Mouse (Mus musculus) hindbrain, embryonic 16.5 days (tissue): ENCODE results near the gene Lin54. TPM values are rescaled to one million over a fixed set of nuclear protein-coding genes. Genes with fewer than 3 reads are reported as not detected.
A peak's percentile ranks its signal among the peaks of the same experiment; 100 is the strongest.

Experiments
- ATAC-seq: fragments of 200-750 bp; cut with Nextera tagmentation; 2 replicates; pipeline ENCODE4 v1.8.0; 2017; ENCODE audit warnings: moderate TSS enrichment, moderate library complexity
- H3K27ac ChIP-seq: fragments of 300-500 bp; sonication (generic); 2 replicates; pipeline ENCODE4 v1.5.1; 2014; ENCODE audit warnings: low read depth, mild to moderate bottlenecking, control low read depth, low read length, moderate library complexity
- H3K27me3 ChIP-seq: fragments of 300-500 bp; sonication (generic); replicated peaks from 2 replicates; pipeline ENCODE4 v1.6.1; 2014; ENCODE audit warnings: low read length; ENCODE audit not compliant: control insufficient read depth, insufficient read depth
- H3K36me3 ChIP-seq: fragments of 300-500 bp; sonication (generic); 2 replicates; pipeline ENCODE4 v1.6.1; 2014; ENCODE audit warnings: mild to moderate bottlenecking, low read length, moderate library complexity, mixed read lengths; ENCODE audit not compliant: control insufficient read depth, insufficient read depth
- H3K4me1 ChIP-seq: fragments of 300-500 bp; sonication (generic); 2 replicates; pipeline ENCODE4 v1.6.1; 2014; ENCODE audit warnings: low read depth, low read length; ENCODE audit not compliant: control insufficient read depth, insufficient read depth
- H3K4me2 ChIP-seq: fragments of 300-500 bp; sonication (generic); 2 replicates; pipeline ENCODE4 v1.6.1; 2014; ENCODE audit warnings: mild to moderate bottlenecking, low read length, control low read depth, moderate library complexity
- H3K4me3 ChIP-seq: fragments of 300-500 bp; sonication (generic); 2 replicates; pipeline ENCODE4 v1.5.1; 2014; ENCODE audit warnings: mild to moderate bottlenecking, low read length, control low read depth, moderate library complexity
- H3K9ac ChIP-seq: fragments of 300-500 bp; sonication (generic); 2 replicates; pipeline ENCODE4 v1.6.1; 2014; ENCODE audit warnings: low read depth, mild to moderate bottlenecking, control low read depth, low read length, moderate library complexity
- H3K9me3 ChIP-seq: fragments of 300-500 bp; sonication (generic); 2 replicates; pipeline ENCODE4 v1.6.1; 2014; ENCODE audit warnings: mild to moderate bottlenecking, low read length, moderate library complexity; ENCODE audit not compliant: control insufficient read depth
- WGBS: fragments of 180-500 bp; shearing (Covaris S2); extraction: QIAGEN DNeasy Blood & Tissue Kit; methylation state at CpG from one replicate; pipeline ENCODE4 v1.1.7; 2014; 5-methylcytosine and 5-hydroxymethylcytosine counted together
- polyA plus RNA-seq: library from polyadenylated mRNA; unstranded; fragments of >200 nt; fragmentation: Nextera tagmentation; extraction: Ambion mirVana; gene quantifications from 2 replicates; pipeline ENCODE4 v1.2.1, GENCODE M21; 2015

The Lin54 gene
- 7.7 and 8.8 TPM in 2 replicates for polyA plus RNA-seq

GRCm38 (mm10) chr5:100500458-100500961, at the start of gene Lin54:
Lin54 (minus strand) TSS chr5:100500639.
- ATAC-seq: peak; percentile 96
- no peaks in the 10 kb centered on the region for H3K27me3 ChIP-seq
- peaks cover 16% of the 10 kb centered on the region for H3K4me1 ChIP-seq
- peak within 1 kb of the TSS; percentile 70 for H3K27ac ChIP-seq
- H3K9ac ChIP-seq: peak within 1 kb of the TSS; percentile 60
- no peaks in the 10 kb centered on the region for H3K36me3 ChIP-seq
- peak within 1 kb of the TSS; percentile 63 for H3K4me3 ChIP-seq
- no peaks in the 10 kb centered on the region for H3K9me3 ChIP-seq
- 0% methylated on average over 33 of the region's 60 CpGs for WGBS
- H3K4me2 ChIP-seq: peak within 1 kb of the TSS; percentile 79

DNA sequence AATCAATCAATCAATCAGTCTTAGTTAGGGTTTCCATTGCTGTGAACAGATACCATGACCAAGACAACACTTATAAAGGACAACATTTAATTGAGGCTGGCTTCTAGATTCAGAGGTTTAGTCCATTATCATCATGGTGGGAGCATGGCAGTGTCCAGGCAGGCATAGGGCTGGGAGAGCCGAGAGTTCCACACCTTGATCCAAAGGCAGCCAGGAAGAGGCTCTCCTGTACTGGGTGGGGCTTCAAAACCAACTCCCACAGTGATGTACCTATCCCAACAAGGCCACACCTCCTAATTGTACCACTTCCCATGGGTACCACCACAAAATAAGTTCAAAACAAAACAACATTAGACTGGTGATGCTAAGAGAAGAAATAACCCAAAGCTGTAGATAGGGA, 49.7 kb upstream of the Lin54 start:
- WGBS: 94% methylated on average over 1 of the region's 1 CpGs
- no peaks in the 10 kb centered on the region for H3K27me3 ChIP-seq
- no peak overlapping the region for H3K4me2 ChIP-seq
- H3K4me3 ChIP-seq: no peak overlapping the region
- H3K9ac ChIP-seq: no peak overlapping the region
- no peak for ATAC-seq
- H3K9me3 ChIP-seq: no peaks in the 10 kb centered on the region
- H3K4me1 ChIP-seq: no peaks in the 10 kb centered on the region
- H3K27ac ChIP-seq: no peak overlapping the region
- H3K36me3 ChIP-seq: peaks cover 20% of the 10 kb centered on the region

GRCm38 (mm10) chr5:100549311-100549710, 48.9 kb upstream of the Lin54 start:
- ATAC-seq: no peak
- no peak overlapping the region for H3K4me3 ChIP-seq
- no peaks in the 10 kb centered on the region for H3K4me1 ChIP-seq
- H3K27ac ChIP-seq: no peak overlapping the region
- H3K4me2 ChIP-seq: no peak overlapping the region
- no peaks in the 10 kb centered on the region for H3K9me3 ChIP-seq
- H3K9ac ChIP-seq: no peak overlapping the region
- H3K27me3 ChIP-seq: no peaks in the 10 kb centered on the region
- 97% methylated on average over 4 of the region's 4 CpGs for WGBS
- peaks cover 25% of the 10 kb centered on the region for H3K36me3 ChIP-seq

DNA sequence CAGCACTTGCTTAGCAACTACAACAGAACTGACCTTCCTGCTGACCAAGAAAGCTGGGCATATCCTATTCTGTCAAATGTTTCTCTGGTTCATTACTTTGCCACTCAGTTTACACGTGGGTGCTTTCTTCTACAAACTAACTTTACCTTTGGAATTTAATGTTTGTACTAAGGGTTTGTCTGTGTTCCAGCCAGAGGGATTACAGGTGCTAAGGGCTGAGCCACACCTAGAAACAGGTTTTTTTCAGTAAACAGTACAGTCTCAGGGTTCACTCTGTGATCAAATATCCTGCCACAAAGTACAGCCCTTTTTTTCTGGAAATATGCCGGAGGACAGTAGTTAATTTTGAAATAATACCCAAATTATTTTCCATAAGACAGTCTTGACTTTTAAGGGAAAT, 47.8 kb upstream of the Lin54 start:
- H3K27ac ChIP-seq: no peak overlapping the region
- H3K4me3 ChIP-seq: no peak overlapping the region
- no peaks in the 10 kb centered on the region for H3K9me3 ChIP-seq
- no peak overlapping the region for H3K4me2 ChIP-seq
- no peaks in the 10 kb centered on the region for H3K27me3 ChIP-seq
- peaks cover 28% of the 10 kb centered on the region for H3K36me3 ChIP-seq
- no peaks in the 10 kb centered on the region for H3K4me1 ChIP-seq
- H3K9ac ChIP-seq: no peak overlapping the region
- 94% methylated on average over 2 of the region's 2 CpGs for WGBS
- no peak for ATAC-seq

DNA sequence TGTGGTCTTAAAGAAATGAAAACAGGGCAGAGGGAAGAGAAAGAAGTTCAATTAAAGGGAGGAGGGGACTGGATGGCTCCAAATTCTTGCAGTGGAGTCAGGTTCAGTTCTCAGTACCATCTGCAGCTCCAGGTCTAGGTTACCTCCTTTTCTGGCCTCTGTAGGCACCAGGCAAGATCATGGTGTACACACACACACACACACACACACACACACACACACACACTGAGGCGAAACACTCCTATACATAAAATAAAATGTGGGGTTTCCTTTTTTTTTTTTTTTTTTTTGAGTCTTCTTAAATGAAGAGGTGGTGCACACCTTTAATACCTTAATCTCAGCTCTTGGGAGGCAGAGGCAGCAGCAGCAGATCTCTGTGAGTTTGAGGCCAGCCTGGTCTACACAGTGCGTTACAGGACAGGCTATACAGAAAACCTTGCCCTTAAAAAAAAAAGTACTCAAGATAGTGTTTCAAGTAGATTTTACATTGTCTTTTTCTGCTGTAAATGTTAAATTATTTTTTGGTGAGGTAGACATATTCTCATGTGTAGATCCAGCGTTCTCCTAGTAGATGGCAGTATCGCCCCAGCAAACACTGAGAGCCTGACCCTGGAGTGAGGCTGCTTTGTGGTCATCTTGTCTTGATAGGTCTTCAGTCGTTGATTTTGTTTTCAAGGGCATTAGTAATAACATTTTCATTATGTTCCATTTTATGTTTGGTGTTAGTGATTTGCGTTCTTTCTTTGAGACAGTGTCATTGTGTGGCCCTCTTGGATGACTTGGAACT, 46.0 kb upstream of the Lin54 start:
- H3K36me3 ChIP-seq: peaks cover 36% of the 10 kb centered on the region
- no peak overlapping the region for H3K9ac ChIP-seq
- H3K9me3 ChIP-seq: no peaks in the 10 kb centered on the region
- H3K4me3 ChIP-seq: no peak overlapping the region
- H3K4me2 ChIP-seq: no peak overlapping the region
- H3K4me1 ChIP-seq: no peaks in the 10 kb centered on the region
- no peak overlapping the region for H3K27ac ChIP-seq
- no peak for ATAC-seq
- WGBS: 92% methylated on average over 6 of the region's 6 CpGs
- H3K27me3 ChIP-seq: no peaks in the 10 kb centered on the region

DNA sequence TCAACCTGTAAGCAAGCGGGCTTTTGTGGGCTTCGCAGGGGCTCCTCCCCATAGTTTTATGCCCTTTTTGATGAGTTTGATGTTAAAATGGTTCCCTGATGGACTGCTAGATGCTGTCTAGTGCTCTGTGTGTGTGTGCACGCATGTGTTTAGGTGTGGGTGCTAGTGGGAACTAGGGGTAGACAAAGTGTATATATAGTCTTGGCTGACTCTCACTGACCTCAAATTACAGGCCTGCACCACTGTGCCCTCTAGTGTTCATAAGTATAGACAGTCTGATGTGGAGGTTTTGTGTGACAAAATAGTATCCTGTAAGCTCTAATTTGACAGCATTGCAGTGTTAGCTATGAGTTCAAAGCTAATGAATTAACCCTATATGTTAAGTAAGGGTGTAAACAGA, 36.2 kb upstream of the Lin54 start:
- H3K9me3 ChIP-seq: no peaks in the 10 kb centered on the region
- H3K4me1 ChIP-seq: no peaks in the 10 kb centered on the region
- H3K27ac ChIP-seq: no peak overlapping the region
- no peak overlapping the region for H3K9ac ChIP-seq
- H3K27me3 ChIP-seq: no peaks in the 10 kb centered on the region
- H3K4me3 ChIP-seq: no peak overlapping the region
- peaks cover 26% of the 10 kb centered on the region for H3K36me3 ChIP-seq
- WGBS: 93% methylated on average over 3 of the region's 3 CpGs
- ATAC-seq: no peak
- H3K4me2 ChIP-seq: no peak overlapping the region

DNA sequence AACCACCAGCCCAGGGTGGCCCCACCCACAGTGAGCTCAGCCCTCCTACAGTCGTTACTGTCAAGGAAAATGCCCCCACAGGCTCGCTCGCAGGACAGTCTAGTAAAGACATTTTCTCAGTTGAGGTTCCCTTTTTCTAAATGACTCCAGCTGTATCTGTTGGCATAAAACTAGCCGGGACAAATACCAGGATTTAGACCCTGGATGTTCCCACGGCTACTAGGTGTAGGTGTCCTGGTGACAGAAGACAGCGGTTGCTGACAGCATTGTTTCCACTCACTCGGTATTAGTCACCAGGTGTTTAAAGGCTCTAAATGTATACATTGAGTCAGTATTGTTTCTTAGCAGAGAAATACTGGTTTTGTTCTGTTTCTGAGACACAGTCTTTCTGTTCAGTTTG, 35.4 kb upstream of the Lin54 start:
- Histone ChIP-seq H3K36me3 (peaks cover 33% of the 10 kb centered on the region), H3K9ac (no peak overlapping the region), H3K4me1 (no peaks in the 10 kb centered on the region), H3K9me3 (no peaks in the 10 kb centered on the region), H3K4me3 (no peak overlapping the region), H3K27me3 (no peaks in the 10 kb centered on the region), H3K27ac (no peak overlapping the region), H3K4me2 (no peak overlapping the region)
- ATAC-seq: no peak
- 79% methylated on average over 7 of the region's 7 CpGs for WGBS

GRCm38 (mm10) chr5:100526164-100526563, 25.7 kb upstream of the Lin54 start:
- no peaks in the 10 kb centered on the region for H3K9me3 ChIP-seq
- no peaks in the 10 kb centered on the region for H3K27me3 ChIP-seq
- WGBS: 89% methylated on average over 7 of the region's 7 CpGs
- no peak overlapping the region for H3K4me3 ChIP-seq
- H3K4me1 ChIP-seq: no peaks in the 10 kb centered on the region
- no peak overlapping the region for H3K4me2 ChIP-seq
- H3K9ac ChIP-seq: no peak overlapping the region
- peaks cover 19% of the 10 kb centered on the region for H3K36me3 ChIP-seq
- H3K27ac ChIP-seq: no peak overlapping the region
- ATAC-seq: no peak

DNA sequence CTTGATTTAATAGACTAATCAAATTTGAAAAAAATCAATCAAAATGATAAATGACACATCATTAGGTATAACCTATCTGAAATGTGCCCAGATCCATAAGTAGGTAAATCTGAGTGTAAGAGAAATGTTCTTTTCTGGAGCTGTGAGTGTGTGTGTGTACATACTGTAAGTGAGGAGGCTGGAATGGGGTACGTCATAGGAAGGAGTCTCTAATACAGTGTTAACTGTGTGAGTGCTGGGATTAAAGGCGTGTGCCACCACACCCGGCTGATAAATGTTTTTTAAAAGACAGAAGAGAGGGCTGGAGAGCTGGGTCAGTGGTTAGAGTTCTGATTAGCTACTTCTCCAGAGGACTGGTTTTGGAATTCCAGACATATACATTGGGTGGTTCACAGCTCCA, 25.2 kb upstream of the Lin54 start:
- WGBS: 88% methylated on average over 3 of the region's 3 CpGs
- no peak overlapping the region; the same call in 1 of the 2 replicates for H3K4me2 ChIP-seq
- H3K4me1 ChIP-seq: no peaks in the 10 kb centered on the region
- no peak for ATAC-seq
- peaks cover 14% of the 10 kb centered on the region for H3K36me3 ChIP-seq
- H3K27ac ChIP-seq: no peak overlapping the region
- no peaks in the 10 kb centered on the region for H3K9me3 ChIP-seq
- H3K9ac ChIP-seq: no peak overlapping the region
- no peaks in the 10 kb centered on the region for H3K27me3 ChIP-seq
- H3K4me3 ChIP-seq: no peak overlapping the region
